Mouse (Mus musculus) heart, embryonic 13.5 days (tissue): ENCODE measurements at regions not wholly inside any gene's neighbourhood (a gene's known extent, or its start where the extent isn't known, plus 50 kb on each side); places are given as distances from the start of the nearest gene placed in this dataset.

Experiments
- ATAC-seq: fragments of 200-750 bp; cut with Nextera tagmentation; 2 replicates; pipeline ENCODE4 v1.8.0; 2017; ENCODE audit warnings: moderate TSS enrichment; ENCODE audit not compliant: insufficient number of reproducible peaks, low FRiP score, low TSS enrichment; ENCODE audit errors: extremely low read depth
- H3K27ac ChIP-seq: fragments of 300-500 bp; sonication (generic); replicated peaks from 2 replicates; pipeline ENCODE4 v1.5.1; 2015; ENCODE audit warnings: moderate library complexity, mild to moderate bottlenecking, inconsistent platforms
- H3K27me3 ChIP-seq: fragments of 300-500 bp; sonication (generic); replicated peaks from 2 replicates; pipeline ENCODE4 v1.6.1; 2015; ENCODE audit warnings: mild to moderate bottlenecking, inconsistent platforms
- H3K36me3 ChIP-seq: fragments of 300-500 bp; sonication (generic); 2 replicates; pipeline ENCODE4 v1.6.1; 2015; ENCODE audit warnings: mild to moderate bottlenecking, inconsistent platforms
- H3K4me1 ChIP-seq: fragments of 300-500 bp; sonication (generic); 2 replicates; pipeline ENCODE4 v1.6.1; 2015; ENCODE audit warnings: inconsistent platforms
- H3K4me2 ChIP-seq: fragments of 300-500 bp; sonication (generic); 2 replicates; pipeline ENCODE4 v1.6.1; 2015; ENCODE audit warnings: inconsistent platforms, mild to moderate bottlenecking, moderate library complexity
- H3K4me3 ChIP-seq: fragments of 300-500 bp; sonication (generic); 2 replicates; pipeline ENCODE4 v1.5.1; 2015; ENCODE audit warnings: moderate library complexity, mild to moderate bottlenecking, inconsistent platforms
- H3K9ac ChIP-seq: fragments of 300-500 bp; sonication (generic); 2 replicates; pipeline ENCODE4 v1.6.1; 2015; ENCODE audit warnings: inconsistent platforms, mild to moderate bottlenecking, moderate library complexity
- H3K9me3 ChIP-seq: fragments of 300-500 bp; sonication (generic); 2 replicates; pipeline ENCODE4 v1.6.1; 2016; ENCODE audit warnings: inconsistent platforms
- WGBS: fragments of 180-500 bp; shearing (Covaris S2); methylation state at CpG from one replicate; pipeline ENCODE4 v1.1.7; 2015; ENCODE audit warnings: mixed read lengths; 5-methylcytosine and 5-hydroxymethylcytosine counted together

DNA sequence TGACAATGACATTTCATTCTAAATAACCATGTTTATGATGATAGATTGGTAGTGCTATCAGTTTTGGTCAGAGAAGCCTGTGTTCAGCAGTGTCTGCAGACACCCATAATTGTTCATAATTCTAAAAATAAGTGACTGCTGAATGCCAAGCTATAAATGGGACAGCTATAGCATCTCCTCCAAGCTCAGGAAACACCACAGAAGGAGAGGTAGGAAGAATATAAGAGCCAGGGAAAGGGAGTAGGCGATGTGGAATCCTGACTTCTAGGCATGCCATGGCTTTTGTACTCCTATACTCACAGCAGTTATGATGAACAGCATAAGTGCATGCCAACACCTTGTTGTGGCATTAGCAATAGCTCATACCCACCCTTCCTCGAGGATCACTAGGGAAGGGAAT is 429.4 kb downstream of the Ptprc start:
- H3K36me3 ChIP-seq, result no peaks in the 10 kb centered on the region
- H3K9me3 ChIP-seq, result no peaks in the 10 kb centered on the region
- no peak overlapping the region for H3K27ac ChIP-seq
- no peak overlapping the region for H3K4me3 ChIP-seq
- 51% methylated on average over 2 of the region's 2 CpGs for WGBS
- peaks cover 12% of the 10 kb centered on the region; the same call in 1 of the 2 replicates for H3K4me1 ChIP-seq
- no peak for ATAC-seq
- no peak overlapping the region for H3K9ac ChIP-seq
- H3K4me2 ChIP-seq, result no peak overlapping the region
- H3K27me3 ChIP-seq, result no peaks in the 10 kb centered on the region

DNA sequence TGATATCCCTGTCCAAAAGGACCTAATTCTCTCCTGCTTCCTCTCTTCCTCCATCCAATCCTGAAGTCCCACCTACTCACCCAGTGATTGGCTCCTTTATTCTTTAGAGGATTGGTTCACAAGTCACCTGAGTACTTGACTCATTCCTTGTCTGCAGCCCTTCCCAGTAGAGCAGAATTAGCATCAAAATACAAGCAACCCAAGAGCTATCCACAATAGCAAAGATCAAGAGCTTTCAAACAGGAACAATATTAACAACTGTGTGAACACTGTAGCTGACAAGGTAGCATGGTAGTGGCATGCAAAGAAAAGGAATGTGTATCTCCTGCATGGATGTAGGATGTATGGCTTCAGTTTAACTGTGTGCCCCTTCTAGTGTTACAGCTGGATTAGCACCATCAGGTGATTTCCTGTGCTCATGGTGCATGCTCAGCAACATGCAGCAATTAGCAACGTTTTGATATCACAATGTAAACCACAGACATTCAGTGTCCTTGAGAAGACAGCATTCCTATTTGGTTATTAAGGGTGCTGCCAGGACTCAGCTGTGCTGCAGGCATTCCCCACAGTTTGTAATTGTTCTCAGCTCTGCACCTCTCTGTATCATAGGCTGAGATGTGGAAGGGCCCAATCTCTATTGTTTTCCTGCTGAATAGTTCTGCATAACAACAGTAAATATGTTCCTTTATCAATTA is 437.2 kb downstream of the Ptprc start:
- Histone ChIP-seq H3K4me1 (no peaks in the 10 kb centered on the region), H3K9ac (no peak overlapping the region), H3K36me3 (no peaks in the 10 kb centered on the region), H3K27ac (no peak overlapping the region), H3K27me3 (no peaks in the 10 kb centered on the region), H3K4me3 (no peak overlapping the region), H3K9me3 (no peaks in the 10 kb centered on the region), H3K4me2 (no peak overlapping the region)
- 21% methylated on average over 1 of the region's 1 CpGs for WGBS
- ATAC-seq, result no peak

DNA sequence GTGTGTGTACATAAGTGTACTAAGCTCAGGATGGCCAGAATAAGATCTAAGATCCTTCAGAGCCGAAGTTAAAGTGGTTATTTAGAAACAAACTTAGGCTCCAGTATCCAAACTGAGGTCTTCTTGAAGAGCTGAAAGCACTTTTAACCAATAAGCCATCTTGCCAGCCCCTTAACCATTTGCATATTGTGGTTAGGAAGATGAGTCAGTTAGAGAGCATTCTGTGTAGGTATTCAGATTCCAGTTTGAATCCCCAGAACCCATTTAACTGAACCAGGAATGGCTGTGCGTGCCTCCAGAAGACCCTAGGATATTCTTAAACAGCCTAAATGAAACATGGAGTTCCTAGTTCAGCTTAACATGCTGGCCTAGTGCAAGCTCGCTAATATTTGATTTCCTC is 471.6 kb downstream of the Ptprc start:
- Histone ChIP-seq H3K4me2 (no peak overlapping the region), H3K4me3 (no peak overlapping the region), H3K27me3 (no peaks in the 10 kb centered on the region), H3K9me3 (no peaks in the 10 kb centered on the region), H3K4me1 (no peaks in the 10 kb centered on the region), H3K9ac (no peak overlapping the region), H3K36me3 (no peaks in the 10 kb centered on the region), H3K27ac (no peak overlapping the region)
- ATAC-seq, result no peak
- WGBS, result 82% methylated on average over 3 of the region's 3 CpGs

DNA sequence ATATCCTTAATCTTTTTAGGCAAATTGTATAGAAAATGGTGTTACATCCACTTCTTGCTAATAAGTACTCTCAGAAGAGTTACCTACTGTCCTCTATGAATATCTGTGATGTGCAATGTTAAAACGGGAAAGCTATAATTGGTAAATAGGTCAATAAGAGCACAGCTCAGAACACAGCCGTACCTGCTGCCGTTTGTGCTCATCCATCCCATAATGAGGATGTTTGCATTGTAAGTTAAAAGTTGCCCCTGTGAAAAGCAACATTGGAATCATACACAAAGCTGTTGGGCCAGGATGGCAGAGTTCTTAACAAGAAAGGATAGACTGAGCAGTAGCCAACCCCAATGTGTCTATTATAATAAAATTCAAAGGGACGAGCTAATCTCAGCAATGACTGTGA is 476.6 kb downstream of the Ptprc start:
- Histone ChIP-seq H3K36me3 (no peaks in the 10 kb centered on the region), H3K4me3 (no peak overlapping the region), H3K9me3 (no peaks in the 10 kb centered on the region), H3K4me2 (no peak overlapping the region), H3K27me3 (no peaks in the 10 kb centered on the region), H3K27ac (no peak overlapping the region), H3K9ac (no peak overlapping the region), H3K4me1 (no peaks in the 10 kb centered on the region)
- ATAC-seq, result no peak
- 86% methylated on average over 4 of the region's 4 CpGs for WGBS

DNA sequence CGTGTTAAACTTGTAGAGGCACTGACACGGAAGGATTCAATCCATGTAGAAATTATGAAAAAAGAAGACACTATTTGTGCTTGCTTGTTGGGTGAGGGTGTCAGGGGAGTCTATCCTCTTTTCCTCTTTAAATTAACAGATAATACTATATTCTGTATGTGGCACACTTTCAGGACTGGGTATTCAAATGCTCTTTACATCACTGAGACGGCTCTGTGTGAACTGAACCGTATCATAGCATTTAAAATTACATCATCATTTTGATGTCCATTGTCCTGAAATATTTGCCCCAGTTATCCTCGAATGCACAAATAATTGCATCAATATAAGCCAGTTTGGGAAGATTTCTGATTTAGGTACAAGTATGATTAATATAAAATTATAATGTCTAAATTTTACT is 478.2 kb downstream of the Ptprc start:
- no peak overlapping the region for H3K4me2 ChIP-seq
- ATAC-seq, result no peak
- no peaks in the 10 kb centered on the region for H3K4me1 ChIP-seq
- H3K9me3 ChIP-seq, result no peaks in the 10 kb centered on the region
- no peak overlapping the region for H3K27ac ChIP-seq
- 73% methylated on average over 5 of the region's 5 CpGs for WGBS
- H3K4me3 ChIP-seq, result no peak overlapping the region
- no peak overlapping the region for H3K9ac ChIP-seq
- no peaks in the 10 kb centered on the region for H3K27me3 ChIP-seq
- no peaks in the 10 kb centered on the region for H3K36me3 ChIP-seq

DNA sequence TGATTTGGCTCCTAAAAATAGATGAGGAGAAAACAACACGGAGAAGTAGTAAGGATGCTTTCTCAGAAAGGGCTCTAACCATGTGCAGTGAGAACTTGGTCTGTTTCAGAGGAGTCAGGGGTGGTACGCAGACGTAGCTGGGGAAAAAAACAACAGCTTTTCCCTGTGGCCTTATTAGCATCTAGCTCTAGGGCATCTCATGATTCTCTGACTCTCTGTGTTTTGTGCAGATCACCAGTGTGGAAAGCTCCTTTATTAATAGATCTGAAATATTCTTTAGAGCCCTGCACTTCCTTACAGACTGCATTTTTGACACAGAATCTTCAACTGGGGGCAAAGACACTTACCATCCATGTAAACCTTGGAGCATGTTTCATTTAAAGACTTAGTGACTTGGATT is 478.7 kb downstream of the Ptprc start:
- WGBS, result 49% methylated on average over 3 of the region's 3 CpGs
- H3K4me3 ChIP-seq, result no peak overlapping the region
- H3K4me2 ChIP-seq, result no peak overlapping the region
- no peaks in the 10 kb centered on the region for H3K9me3 ChIP-seq
- H3K27ac ChIP-seq, result no peak overlapping the region
- ATAC-seq, result no peak
- H3K36me3 ChIP-seq, result no peaks in the 10 kb centered on the region
- H3K4me1 ChIP-seq, result no peaks in the 10 kb centered on the region
- H3K9ac ChIP-seq, result no peak overlapping the region
- H3K27me3 ChIP-seq, result no peaks in the 10 kb centered on the region

DNA sequence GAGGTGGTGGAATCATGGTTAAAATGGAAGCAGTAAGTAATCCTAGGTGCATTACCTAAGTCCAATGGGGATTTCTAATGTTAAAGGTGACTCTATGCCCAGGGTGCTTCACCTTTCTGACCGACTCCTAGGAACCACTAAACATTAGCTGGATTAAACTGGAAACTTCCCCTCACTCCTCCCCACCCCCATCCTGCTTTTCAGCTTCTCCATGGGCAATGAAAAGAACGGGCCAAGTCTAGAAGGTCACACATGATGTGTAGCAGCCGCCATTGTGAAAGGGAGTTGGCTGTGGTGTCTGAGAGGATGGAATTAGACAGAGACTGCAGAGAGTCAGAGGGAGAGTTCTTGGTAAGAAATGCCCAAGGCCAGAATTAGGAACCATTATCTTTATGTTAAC is 479.8 kb downstream of the Ptprc start:
- Histone ChIP-seq H3K4me2 (no peak overlapping the region), H3K9me3 (no peaks in the 10 kb centered on the region), H3K36me3 (no peaks in the 10 kb centered on the region), H3K27me3 (no peaks in the 10 kb centered on the region), H3K4me3 (no peak overlapping the region), H3K27ac (no peak overlapping the region), H3K9ac (no peak overlapping the region), H3K4me1 (no peaks in the 10 kb centered on the region)
- ATAC-seq, result no peak
- 72% methylated on average over 3 of the region's 3 CpGs for WGBS

DNA sequence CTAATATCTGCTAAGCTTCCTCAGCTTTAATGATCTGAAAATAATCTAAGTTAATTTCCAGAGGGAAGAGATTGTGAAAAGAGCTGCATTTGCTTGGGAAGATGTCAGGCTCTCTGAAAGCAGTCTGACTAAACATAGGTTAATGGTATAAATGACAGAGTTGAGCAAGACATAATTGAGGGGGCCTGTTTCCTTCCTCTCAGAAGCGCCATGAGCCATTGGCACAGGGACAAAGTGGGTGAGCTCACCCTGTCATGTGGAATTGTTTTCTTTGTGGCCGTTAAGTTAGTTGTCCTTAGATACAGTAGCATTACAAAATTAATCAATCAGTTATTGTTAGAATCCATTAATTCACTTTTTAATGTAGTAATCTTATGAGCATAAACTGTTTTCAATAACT is 483.0 kb downstream of the Ptprc start:
- no peak overlapping the region for H3K4me2 ChIP-seq
- no peak overlapping the region for H3K9ac ChIP-seq
- H3K4me1 ChIP-seq, result peaks cover 8% of the 10 kb centered on the region
- no peak overlapping the region for H3K4me3 ChIP-seq
- H3K36me3 ChIP-seq, result no peaks in the 10 kb centered on the region
- no peaks in the 10 kb centered on the region for H3K27me3 ChIP-seq
- WGBS, result 52% methylated on average over 2 of the region's 2 CpGs
- H3K9me3 ChIP-seq, result no peaks in the 10 kb centered on the region
- ATAC-seq, result no peak
- no peak overlapping the region for H3K27ac ChIP-seq

DNA sequence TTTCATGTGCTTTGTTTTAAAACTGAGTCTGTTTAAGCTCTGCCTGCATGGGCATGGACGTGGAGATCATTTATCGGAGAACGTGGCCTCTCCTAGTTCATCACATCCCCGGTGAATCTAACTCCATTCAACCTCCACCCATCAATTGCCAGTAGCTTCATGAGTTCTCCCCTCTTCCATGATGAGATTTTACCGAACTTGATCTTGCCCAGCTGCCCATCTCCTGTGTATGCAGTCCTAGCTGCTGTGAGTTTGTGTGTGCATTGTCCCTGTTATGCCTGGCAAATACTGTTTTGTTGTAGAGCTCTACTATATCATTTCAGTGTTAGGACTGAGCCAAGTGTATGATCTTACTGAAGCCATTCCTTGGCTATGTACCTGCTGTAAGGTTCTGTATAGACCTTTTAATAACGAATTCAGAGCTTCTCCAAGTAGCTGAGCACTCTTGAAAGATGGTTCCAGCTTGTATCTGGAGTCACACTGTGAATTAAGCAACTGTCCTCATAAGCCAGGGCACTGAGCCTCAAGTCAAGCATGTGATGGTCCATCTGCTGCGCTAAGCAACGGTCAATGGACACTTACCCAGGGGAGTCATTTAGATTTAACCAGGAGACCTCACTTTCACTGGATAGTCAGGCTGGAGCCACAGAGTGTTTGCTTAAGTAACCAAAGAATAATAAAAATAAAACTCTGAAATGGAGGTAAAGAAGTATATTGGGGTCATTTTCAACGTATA is 484.5 kb downstream of the Ptprc start:
- Histone ChIP-seq H3K9me3 (no peaks in the 10 kb centered on the region), H3K9ac (no peak overlapping the region), H3K4me2 (no peak overlapping the region), H3K27me3 (no peaks in the 10 kb centered on the region), H3K4me3 (no peak overlapping the region), H3K27ac (no peak overlapping the region), H3K36me3 (no peaks in the 10 kb centered on the region), H3K4me1 (peaks cover 8% of the 10 kb centered on the region)
- ATAC-seq, result no peak
- 84% methylated on average over 9 of the region's 9 CpGs for WGBS

DNA sequence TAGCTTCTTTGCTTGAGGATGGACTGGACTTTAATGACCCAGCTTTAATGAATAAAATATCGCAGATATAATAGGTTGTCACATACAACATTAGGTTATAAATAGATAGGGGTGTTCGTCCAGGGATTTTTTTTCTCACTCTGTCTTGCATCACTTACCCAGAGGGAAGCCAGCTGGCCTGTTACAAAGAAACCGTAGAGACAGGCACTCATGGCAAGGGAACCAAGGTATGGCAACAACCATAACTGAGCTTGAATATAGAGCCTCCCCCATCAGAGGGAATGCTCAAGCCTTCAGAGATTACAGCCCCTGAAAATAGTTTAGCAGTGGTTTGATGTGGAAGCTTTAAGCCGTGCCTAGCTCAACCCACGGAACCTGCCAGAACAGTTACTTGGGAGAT is 504.9 kb downstream of the Ptprc start:
- Histone ChIP-seq H3K27me3 (no peaks in the 10 kb centered on the region), H3K9ac (no peak overlapping the region), H3K4me1 (peaks cover 4% of the 10 kb centered on the region; the same call in 1 of the 2 replicates), H3K36me3 (no peaks in the 10 kb centered on the region), H3K27ac (no peak overlapping the region), H3K9me3 (no peaks in the 10 kb centered on the region), H3K4me3 (no peak overlapping the region), H3K4me2 (no peak overlapping the region)
- 60% methylated on average over 5 of the region's 5 CpGs for WGBS
- ATAC-seq, result no peak

DNA sequence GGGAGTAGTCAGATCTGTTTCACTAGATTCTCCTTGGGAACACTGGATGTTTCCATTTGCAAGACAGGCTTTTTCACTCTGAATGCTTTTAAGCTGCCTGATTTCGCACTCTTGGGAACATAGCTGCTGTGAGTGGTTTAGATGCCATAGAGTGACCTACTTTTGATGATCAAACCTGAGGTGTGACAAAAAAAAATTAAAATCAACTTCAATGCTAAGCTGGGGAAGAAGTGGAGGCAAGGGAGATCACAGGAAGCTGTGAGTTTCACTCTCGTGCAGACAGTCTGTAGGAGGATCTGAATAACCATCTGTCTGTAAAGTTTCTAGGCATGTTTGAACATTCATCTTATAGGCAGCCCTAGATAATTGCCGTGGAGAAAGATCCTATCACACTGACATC is 505.7 kb downstream of the Ptprc start:
- no peaks in the 10 kb centered on the region for H3K27me3 ChIP-seq
- no peak overlapping the region for H3K4me2 ChIP-seq
- peaks cover 8% of the 10 kb centered on the region; the same call in 1 of the 2 replicates for H3K4me1 ChIP-seq
- no peak overlapping the region for H3K27ac ChIP-seq
- no peaks in the 10 kb centered on the region for H3K36me3 ChIP-seq
- H3K9me3 ChIP-seq, result no peaks in the 10 kb centered on the region
- ATAC-seq, result no peak
- 69% methylated on average over 3 of the region's 3 CpGs for WGBS
- H3K9ac ChIP-seq, result no peak overlapping the region
- H3K4me3 ChIP-seq, result no peak overlapping the region

DNA sequence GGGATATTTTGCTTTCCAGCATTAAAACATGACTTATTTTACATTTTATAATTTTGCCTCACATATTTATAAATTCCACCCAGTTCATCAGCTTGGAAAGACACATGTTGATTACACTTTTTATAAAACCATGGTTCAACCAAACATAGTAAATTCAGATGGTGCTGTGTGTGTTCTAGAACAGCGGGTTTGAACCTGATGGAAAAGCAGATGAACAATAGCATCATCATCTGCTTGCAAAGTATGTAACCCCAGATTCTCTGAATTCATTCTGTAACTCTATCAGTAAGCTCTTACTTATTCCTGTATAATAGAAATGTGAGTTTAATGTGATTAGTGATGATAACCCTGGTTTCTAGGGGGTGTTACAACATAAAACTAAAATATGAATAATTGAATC is 517.4 kb downstream of the Ptprc start:
- peaks cover 35% of the 10 kb centered on the region for H3K4me1 ChIP-seq
- H3K4me3 ChIP-seq, result no peak overlapping the region
- ATAC-seq, result no peak
- H3K9ac ChIP-seq, result no peak overlapping the region
- H3K36me3 ChIP-seq, result no peaks in the 10 kb centered on the region
- 89% methylated on average over 1 of the region's 1 CpGs for WGBS
- H3K27me3 ChIP-seq, result no peaks in the 10 kb centered on the region
- H3K4me2 ChIP-seq, result no peak overlapping the region
- H3K27ac ChIP-seq, result 0 out of 2 replicates have a peak overlapping the region, but pooled peaks have one; percentile 86
- no peaks in the 10 kb centered on the region for H3K9me3 ChIP-seq
